Mouse (Mus musculus): ENCODE results near the gene Dnase2a. TPM values are rescaled to one million over a fixed set of nuclear protein-coding genes. Genes with fewer than 3 reads are reported as not detected.

Dnase2a gene
- polyA plus RNA-seq (2016; fragmentation: Nextera tagmentation; extraction: Ambion mirVana): 4.2 and 4.3 TPM in 2 replicates

DNA sequence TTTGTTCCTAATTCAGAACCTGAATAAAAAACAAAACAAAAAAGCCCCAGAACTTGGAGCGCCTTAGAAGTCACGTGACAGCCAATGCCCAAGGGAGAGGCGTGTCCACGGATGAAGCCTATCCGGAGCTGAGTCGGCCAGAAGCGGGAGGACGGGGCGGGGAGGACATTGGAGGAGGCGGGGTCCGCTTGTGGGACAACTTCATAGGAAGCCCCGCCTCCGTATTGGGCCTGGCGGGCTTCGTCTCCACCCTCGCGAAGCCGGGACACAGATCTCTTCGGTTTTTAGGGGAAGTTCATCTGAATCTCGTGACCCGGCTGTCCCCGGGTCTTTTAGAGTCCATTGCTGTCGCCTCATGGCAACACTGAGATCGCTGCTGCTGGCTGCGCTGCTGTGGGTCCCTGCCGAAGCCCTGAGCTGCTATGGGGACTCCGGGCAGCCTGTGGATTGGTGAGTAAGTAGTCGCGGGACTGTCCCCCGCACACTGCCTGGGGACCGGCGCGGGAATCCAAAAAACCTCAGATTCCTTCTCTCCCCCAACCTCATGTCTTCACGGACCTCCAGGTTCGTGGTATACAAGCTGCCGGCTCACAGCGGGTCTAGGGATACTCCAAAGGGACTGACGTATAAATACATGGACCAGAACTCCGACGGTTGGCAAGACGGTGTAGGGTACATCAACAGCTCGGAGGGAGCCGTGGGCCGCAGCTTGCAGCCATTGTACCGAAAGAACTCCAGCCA lies at the start of gene Dnase2a:
Dnase2a (plus strand) TSS at position 140 of the 741 bp plus-strand sequence.
- peaks cover 18% of the 10 kb centered on the region for H3K4me1 ChIP-seq (replicated peaks)
- peak; percentile 95 for ATAC-seq (ENCODE audit: insufficient number of reproducible peaks, low FRiP score)
- no peak within 1 kb of the TSS for H3K27ac ChIP-seq (ENCODE audit: poor library complexity, severe bottlenecking)
- H3K36me3 ChIP-seq: no peaks in the 10 kb centered on the region
- peaks cover 52% of the 10 kb centered on the region for H3K27me3 ChIP-seq (replicated peaks)
- H3K4me3 ChIP-seq: peak within 1 kb of the TSS; percentile 62
- WGBS: under 1% methylated on average over 45 of the region's 45 CpGs
- peak within 1 kb of the TSS; percentile 92 for H3K4me2 ChIP-seq
- H3K9me3 ChIP-seq (replicated peaks): no peaks in the 10 kb centered on the region
- H3K9ac ChIP-seq: peak within 1 kb of the TSS; percentile 80

DNA sequence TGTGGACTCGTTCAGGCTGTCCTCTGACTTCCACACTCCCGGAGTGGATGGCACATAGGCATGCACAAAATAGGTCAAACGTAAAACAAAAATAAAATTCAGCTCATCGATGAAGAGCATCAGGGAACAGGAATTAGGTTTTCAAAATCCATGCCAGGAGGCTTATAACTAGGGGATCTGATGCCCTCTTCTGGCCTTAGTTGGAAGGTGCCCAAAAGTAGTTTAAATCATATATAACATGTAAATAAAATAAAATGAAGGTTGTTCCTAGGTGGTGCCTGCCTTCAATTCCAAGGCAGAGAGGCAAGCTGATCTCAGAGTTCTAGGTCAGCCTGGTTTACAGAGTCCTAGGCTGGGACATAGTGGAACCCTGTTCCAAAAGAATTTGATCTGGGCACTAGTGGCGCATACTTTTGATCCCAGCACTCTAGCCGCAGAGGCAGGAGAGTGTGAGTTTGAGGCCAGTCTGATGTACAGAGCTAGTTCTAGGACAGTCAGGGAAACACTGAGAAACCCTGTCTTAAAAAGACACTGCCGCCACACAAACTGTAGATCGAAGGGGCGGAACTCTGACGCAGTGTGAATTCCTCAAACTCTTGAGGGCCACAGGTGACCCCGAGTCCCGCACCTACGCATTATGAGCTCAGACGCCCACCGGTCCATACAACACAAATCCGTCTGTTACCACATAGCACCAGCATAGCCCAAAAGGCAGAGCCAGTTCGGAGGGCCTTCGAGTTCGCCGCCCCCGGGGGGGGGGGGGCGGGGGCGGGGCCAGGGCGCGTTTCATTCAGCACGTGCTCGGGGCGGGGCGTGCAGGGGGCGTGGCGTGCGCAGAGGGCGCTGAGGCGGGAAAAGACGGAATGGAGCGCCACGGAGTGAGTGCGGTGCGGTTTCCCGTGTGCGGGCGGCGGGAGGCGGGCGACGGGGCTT lies 36.7 kb upstream of the Dnase2a start, which contains the start of gene Syce2:
Syce2 (plus strand) TSS at position 736 of the 933 bp plus-strand sequence.
- Histone ChIP-seq H3K4me1 (replicated peaks) (peaks cover 15% of the 10 kb centered on the region), H3K27me3 (replicated peaks) (peaks cover 4% of the 10 kb centered on the region; the same call in 1 of the 2 replicates), H3K4me2 (peak within 1 kb of the TSS; percentile 95), H3K9me3 (replicated peaks) (no peaks in the 10 kb centered on the region), H3K36me3 (peaks cover 35% of the 10 kb centered on the region), H3K4me3 (peak within 1 kb of the TSS; percentile 52), H3K27ac (ENCODE audit: poor library complexity, severe bottlenecking) (no peak within 1 kb of the TSS), H3K9ac (peak within 1 kb of the TSS; percentile 70)
- WGBS: 12% methylated on average over 45 of the region's 46 CpGs
- peak; percentile 80 for ATAC-seq (ENCODE audit: insufficient number of reproducible peaks, low FRiP score)

DNA sequence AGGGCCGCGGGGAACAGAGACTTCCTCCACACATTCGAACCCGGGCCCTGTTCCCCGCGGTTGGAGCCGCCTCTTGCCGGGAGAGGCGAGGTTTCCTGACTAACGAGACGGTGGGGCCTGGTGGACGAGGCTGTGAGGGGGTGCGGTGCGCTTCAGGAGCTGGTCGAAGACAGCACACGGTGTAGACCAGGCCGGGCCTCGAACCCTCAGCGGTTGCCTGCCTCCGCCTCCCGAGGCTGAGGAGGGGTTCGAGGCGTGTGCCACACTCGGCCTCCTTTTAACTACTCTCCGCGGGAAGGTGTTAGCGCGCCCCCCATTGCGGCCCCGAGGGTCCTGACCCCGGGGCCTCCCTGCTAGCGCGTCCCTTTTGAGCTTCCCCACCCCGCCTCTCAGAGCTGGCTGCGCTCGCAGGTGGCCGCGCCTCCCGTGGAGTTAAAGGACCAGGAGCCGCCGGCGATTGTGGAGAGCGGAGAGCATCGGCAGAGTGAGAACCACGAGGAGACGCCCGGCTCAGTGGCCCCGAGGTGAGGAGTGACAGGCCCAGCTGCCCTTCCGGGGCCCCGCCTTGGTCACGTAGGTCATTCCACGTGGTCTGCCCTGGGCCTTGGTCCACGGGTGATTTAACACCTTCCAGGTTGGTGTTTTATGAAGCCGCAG lies 35.9 kb upstream of the Dnase2a start:
- H3K27ac ChIP-seq (ENCODE audit: poor library complexity, severe bottlenecking): no peak overlapping the region
- H3K36me3 ChIP-seq: peaks cover 27% of the 10 kb centered on the region
- WGBS: 2% methylated on average over 53 of the region's 54 CpGs
- peak overlapping the region; percentile 95 for H3K4me2 ChIP-seq
- H3K4me3 ChIP-seq: peak overlapping the region; percentile 52
- peaks cover 4% of the 10 kb centered on the region; the same call in 1 of the 2 replicates for H3K27me3 ChIP-seq (replicated peaks)
- H3K9ac ChIP-seq: peak overlapping the region; percentile 70
- ATAC-seq (ENCODE audit: insufficient number of reproducible peaks, low FRiP score): peak; percentile 57
- no peaks in the 10 kb centered on the region for H3K9me3 ChIP-seq (replicated peaks)
- H3K4me1 ChIP-seq (replicated peaks): peaks cover 15% of the 10 kb centered on the region

DNA sequence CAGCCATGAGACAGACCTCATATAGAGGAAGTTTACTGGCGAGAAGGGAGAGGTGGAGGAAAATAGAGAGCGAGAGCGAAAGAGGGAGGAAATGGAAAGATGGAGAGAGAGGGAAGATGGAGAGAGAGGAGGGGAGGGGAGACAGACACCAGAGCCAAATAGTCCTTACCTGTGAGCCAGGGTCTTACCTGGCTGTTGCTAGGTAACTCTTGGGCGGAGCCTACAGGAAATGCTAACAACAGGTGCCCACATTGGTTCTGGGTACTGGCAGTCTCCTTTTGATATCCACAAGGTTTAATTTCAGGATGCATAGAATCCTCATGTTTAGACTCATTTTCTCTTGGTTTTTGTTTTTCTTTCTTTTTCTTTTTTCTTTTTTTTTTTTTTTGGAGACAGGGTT lies 35.3 kb upstream of the Dnase2a start:
- Histone ChIP-seq H3K9ac (peak overlapping the region; percentile 70; the same call in 1 of the 2 replicates), H3K36me3 (peaks cover 21% of the 10 kb centered on the region), H3K27me3 (replicated peaks) (peaks cover 4% of the 10 kb centered on the region; the same call in 1 of the 2 replicates), H3K4me2 (peak overlapping the region; percentile 95), H3K4me1 (replicated peaks) (peaks cover 15% of the 10 kb centered on the region), H3K4me3 (peak overlapping the region; percentile 52), H3K9me3 (replicated peaks) (no peaks in the 10 kb centered on the region), H3K27ac (ENCODE audit: poor library complexity, severe bottlenecking) (no peak overlapping the region)
- ATAC-seq (ENCODE audit: insufficient number of reproducible peaks, low FRiP score): no peak
- 77% methylated on average over 4 of the region's 4 CpGs for WGBS

DNA sequence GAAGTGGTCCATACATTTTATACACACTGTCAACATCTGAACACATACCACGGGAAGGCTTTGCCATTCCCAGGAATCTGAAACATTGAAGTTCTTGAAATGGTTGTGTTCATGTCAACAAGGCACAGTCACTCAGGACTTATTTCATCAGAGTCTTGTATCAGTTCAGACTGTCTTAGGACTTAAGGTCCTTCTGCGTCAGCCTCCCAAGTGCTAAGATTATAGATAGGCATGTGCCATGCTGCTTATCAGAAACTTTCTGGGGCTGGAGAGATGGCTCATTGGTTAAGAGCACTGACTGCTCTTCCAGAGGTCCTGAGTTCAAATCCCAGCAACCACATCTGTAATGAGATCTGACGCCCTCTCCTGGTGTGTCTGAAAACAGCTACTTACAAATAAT lies 34.0 kb upstream of the Dnase2a start:
- Histone ChIP-seq H3K9ac (no peak overlapping the region), H3K36me3 (peaks cover 8% of the 10 kb centered on the region), H3K27ac (ENCODE audit: poor library complexity, severe bottlenecking) (no peak overlapping the region), H3K4me3 (no peak overlapping the region), H3K4me1 (replicated peaks) (peaks cover 15% of the 10 kb centered on the region), H3K9me3 (replicated peaks) (no peaks in the 10 kb centered on the region), H3K27me3 (replicated peaks) (peaks cover 4% of the 10 kb centered on the region; the same call in 1 of the 2 replicates), H3K4me2 (no peak overlapping the region)
- no peak for ATAC-seq (ENCODE audit: insufficient number of reproducible peaks, low FRiP score)
- 81% methylated on average over 3 of the region's 3 CpGs for WGBS

DNA sequence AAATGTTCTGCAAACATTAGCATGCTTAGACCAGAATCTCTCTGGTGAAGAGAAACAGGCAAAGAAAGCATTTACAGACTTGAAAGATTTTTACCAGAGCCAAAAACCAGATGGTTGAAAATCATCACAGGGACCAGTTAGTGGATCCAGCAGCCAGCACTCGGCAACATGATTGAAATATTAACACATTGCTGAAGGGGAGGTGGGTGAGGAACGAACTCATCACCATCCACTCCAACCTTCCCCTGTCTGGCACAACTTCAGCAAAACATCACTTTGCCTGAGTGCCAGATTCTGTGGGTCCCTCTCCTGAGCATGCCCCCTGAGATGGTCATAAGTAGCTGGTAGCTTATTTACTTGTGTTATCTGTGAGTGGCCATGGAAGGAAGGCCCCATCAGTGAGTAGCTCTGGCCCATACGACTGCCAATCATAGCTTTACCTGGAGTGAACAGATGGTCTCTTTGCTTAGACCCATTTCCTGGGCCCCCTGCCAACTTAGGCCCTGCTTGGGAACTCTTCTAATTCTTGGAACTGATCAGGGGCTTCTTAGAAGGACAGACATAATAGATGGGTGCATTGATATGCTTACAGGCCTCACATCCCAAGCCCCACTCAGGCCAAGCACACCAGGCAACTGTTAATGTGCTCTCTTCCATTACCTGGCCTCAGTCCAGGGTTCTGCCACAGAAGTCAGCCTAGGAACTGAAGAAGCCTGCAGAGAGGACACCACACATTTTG lies 30.9 kb upstream of the Dnase2a start:
- no peak for ATAC-seq (ENCODE audit: insufficient number of reproducible peaks, low FRiP score)
- 73% methylated on average over 3 of the region's 3 CpGs for WGBS
- H3K27me3 ChIP-seq (replicated peaks): peaks cover 4% of the 10 kb centered on the region; the same call in 1 of the 2 replicates
- H3K4me1 ChIP-seq (replicated peaks): peaks cover 6% of the 10 kb centered on the region
- H3K9ac ChIP-seq: no peak overlapping the region
- no peak overlapping the region for H3K4me2 ChIP-seq
- H3K4me3 ChIP-seq: no peak overlapping the region
- no peaks in the 10 kb centered on the region for H3K36me3 ChIP-seq
- no peak overlapping the region for H3K27ac ChIP-seq (ENCODE audit: poor library complexity, severe bottlenecking)
- H3K9me3 ChIP-seq (replicated peaks): no peaks in the 10 kb centered on the region

DNA sequence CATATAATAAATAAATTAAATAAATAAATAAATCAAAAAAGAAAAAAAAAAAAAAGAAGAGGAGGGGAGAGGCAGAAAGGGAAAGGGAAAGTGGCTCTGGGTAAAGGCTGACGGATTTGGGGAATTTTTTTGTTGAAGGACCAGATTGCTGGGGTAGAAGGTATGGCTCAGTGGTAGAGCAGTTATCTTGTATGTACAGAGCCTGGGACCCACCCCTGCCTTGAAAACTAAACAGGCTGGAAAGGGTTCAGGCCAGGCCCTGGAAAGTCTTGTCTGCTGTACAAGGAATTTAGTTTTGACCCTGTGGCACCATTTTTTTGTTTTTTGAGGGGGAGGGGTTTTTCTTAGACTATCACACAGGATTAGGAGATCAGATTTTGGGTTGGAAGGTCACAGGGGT lies 29.4 kb upstream of the Dnase2a start:
- Histone ChIP-seq H3K36me3 (no peaks in the 10 kb centered on the region), H3K4me2 (no peak overlapping the region)
- 65% methylated on average over 1 of the region's 1 CpGs for WGBS

DNA sequence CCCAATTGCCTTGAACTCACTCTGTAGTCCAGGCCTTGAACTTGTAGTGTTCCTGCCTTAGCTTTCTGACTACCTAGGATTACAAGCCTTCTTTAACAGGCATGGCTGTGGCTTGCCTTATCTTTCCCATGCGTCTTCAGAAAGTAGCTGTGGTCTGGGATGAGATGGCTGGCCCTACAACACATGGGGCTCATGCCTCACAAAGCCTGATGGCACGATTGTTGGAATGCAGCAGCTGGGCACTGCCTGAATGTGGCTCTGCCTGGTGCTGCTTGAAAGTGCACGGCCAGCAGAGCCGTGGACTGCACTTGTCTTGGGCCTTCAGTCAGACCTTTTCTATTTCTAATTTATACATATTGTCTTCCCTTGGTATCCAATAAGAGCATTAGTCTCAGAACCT lies 23.6 kb upstream of the Dnase2a start:
- no peak overlapping the region for H3K4me2 ChIP-seq
- H3K9me3 ChIP-seq (replicated peaks): no peaks in the 10 kb centered on the region
- H3K27ac ChIP-seq (ENCODE audit: poor library complexity, severe bottlenecking): no peak overlapping the region
- H3K27me3 ChIP-seq (replicated peaks): no peaks in the 10 kb centered on the region
- H3K4me3 ChIP-seq: no peak overlapping the region
- 80% methylated on average over 4 of the region's 4 CpGs for WGBS
- peaks cover 40% of the 10 kb centered on the region for H3K36me3 ChIP-seq
- ATAC-seq (ENCODE audit: insufficient number of reproducible peaks, low FRiP score): no peak
- no peak overlapping the region for H3K9ac ChIP-seq
- H3K4me1 ChIP-seq (replicated peaks): no peaks in the 10 kb centered on the region

More for the DNA sequence above, 29.4 kb upstream of the Dnase2a start:
- Histone ChIP-seq H3K27me3 (replicated peaks) (no peaks in the 10 kb centered on the region), H3K4me1 (replicated peaks) (no peaks in the 10 kb centered on the region), H3K9ac (no peak overlapping the region), H3K9me3 (replicated peaks) (no peaks in the 10 kb centered on the region), H3K4me3 (no peak overlapping the region), H3K27ac (ENCODE audit: poor library complexity, severe bottlenecking) (no peak overlapping the region)
- ATAC-seq (ENCODE audit: insufficient number of reproducible peaks, low FRiP score): no peak

DNA sequence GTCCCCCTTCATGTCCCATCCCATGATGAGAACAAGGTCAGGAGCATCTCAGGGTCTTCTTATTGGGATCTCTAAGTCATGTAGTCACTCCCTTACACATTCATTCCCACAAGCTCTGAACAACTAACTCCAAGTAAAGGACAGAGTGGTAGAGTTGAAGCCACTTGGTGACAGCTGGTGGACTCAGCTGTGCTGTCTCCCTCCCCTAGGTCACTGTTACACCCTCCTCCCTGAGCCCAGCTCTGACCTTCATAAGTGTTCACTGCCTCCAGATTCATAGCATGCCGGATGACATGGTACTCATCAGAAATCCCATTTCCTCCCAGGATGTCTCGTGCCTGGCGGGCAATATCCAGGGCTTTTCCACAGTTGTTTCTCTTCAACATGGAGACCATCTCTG lies 20.1 kb upstream of the Dnase2a start:
- H3K4me3 ChIP-seq: no peak overlapping the region
- H3K4me1 ChIP-seq (replicated peaks): peaks cover 10% of the 10 kb centered on the region
- H3K27me3 ChIP-seq (replicated peaks): no peaks in the 10 kb centered on the region
- H3K4me2 ChIP-seq: no peak overlapping the region
- H3K27ac ChIP-seq (ENCODE audit: poor library complexity, severe bottlenecking): no peak overlapping the region
- 97% methylated on average over 3 of the region's 3 CpGs for whole genome bisulfite sequencing
- H3K9me3 ChIP-seq (replicated peaks): no peaks in the 10 kb centered on the region
- ATAC-seq (ENCODE audit: insufficient number of reproducible peaks, low FRiP score): no peak
- H3K9ac ChIP-seq: no peak overlapping the region
- H3K36me3 ChIP-seq: peaks cover 49% of the 10 kb centered on the region

DNA sequence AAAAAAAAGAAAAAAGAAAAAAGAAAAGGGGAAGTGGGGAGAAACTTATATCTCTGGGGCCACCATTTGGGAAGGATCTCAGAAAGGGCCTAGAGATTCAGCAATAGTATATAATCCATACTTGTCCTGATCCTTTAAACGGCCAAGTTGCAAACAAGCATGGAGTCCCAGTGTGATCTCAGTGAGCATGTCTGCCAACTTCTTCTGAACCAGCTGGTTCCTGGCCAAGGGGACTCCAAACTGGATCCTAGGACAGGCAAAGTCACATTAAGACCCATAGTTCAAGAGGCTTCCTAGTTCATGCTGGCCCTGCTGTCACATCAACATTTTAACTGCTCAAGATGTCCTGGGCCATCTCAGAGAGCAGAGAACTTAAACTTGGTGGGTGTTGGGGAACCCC lies 19.2 kb upstream of the Dnase2a start:
- H3K4me1 ChIP-seq (replicated peaks): peaks cover 10% of the 10 kb centered on the region
- H3K9me3 ChIP-seq (replicated peaks): no peaks in the 10 kb centered on the region
- H3K36me3 ChIP-seq: peaks cover 49% of the 10 kb centered on the region
- no peak for ATAC-seq (ENCODE audit: insufficient number of reproducible peaks, low FRiP score)
- no peak overlapping the region for H3K27ac ChIP-seq (ENCODE audit: poor library complexity, severe bottlenecking)
- no peak overlapping the region for H3K4me2 ChIP-seq
- no peaks in the 10 kb centered on the region for H3K27me3 ChIP-seq (replicated peaks)
- no peak overlapping the region for H3K4me3 ChIP-seq
- H3K9ac ChIP-seq: no peak overlapping the region
- WGBS: 88% methylated on average over 1 of the region's 1 CpGs

Measured in heart, embryonic 12.5 days (tissue).